Mouse (Mus musculus) heart, embryonic 14.5 days (tissue): ENCODE data around the gene Gckr. TPM values are rescaled to one million over a fixed set of nuclear protein-coding genes. Genes with fewer than 3 reads are reported as not detected.

Experiments
- ATAC-seq: fragments of 200-750 bp; cut with Nextera tagmentation; 2 replicates; pipeline ENCODE4 v1.8.0; 2017; ENCODE audit warnings: low read depth, moderate TSS enrichment; ENCODE audit not compliant: insufficient number of reproducible peaks, insufficient read depth, low FRiP score
- H3K27ac ChIP-seq, 2 experiments: fragments of 200-500 bp in 1 of 2; fragments of 300-500 bp in 1 of 2; sonication (generic) in 1 of 2; replicated peaks in 1 of 2; 2 replicates each; pipeline ENCODE4 v1.5.1; 2012 to 2014; ENCODE audit warnings: low read depth in 2 of 2, low read length in 2 of 2, control low read depth in 1 of 2, mild to moderate bottlenecking in 1 of 2, mixed read lengths in 1 of 2; ENCODE audit not compliant: control insufficient read depth in 1 of 2, insufficient read depth in 1 of 2
- H3K27me3 ChIP-seq: fragments of 300-500 bp; sonication (generic); 2 replicates; pipeline ENCODE4 v1.6.1; 2014; ENCODE audit warnings: mild to moderate bottlenecking, low read length, control low read depth; ENCODE audit not compliant: control insufficient read depth, insufficient read depth
- H3K36me3 ChIP-seq: fragments of 300-500 bp; sonication (generic); 2 replicates; pipeline ENCODE4 v1.6.1; 2014; ENCODE audit warnings: mild to moderate bottlenecking, control low read depth, low read length, mixed read lengths; ENCODE audit not compliant: control insufficient read depth, insufficient read depth
- H3K4me1 ChIP-seq, 2 experiments: fragments of 200-500 bp in 1 of 2; fragments of 300-500 bp in 1 of 2; sonication (generic) in 1 of 2; 2 replicates each; pipeline ENCODE4 v1.6.1; 2012 to 2014; ENCODE audit warnings: low read length in 2 of 2, control low read depth in 1 of 2, mixed read lengths in 1 of 2; ENCODE audit not compliant: control insufficient read depth in 2 of 2, insufficient read depth in 2 of 2
- H3K4me2 ChIP-seq: fragments of 300-500 bp; sonication (generic); 2 replicates; pipeline ENCODE4 v1.6.1; 2014; ENCODE audit warnings: mild to moderate bottlenecking, low read length
- H3K4me3 ChIP-seq, 2 experiments: fragments of 200-500 bp in 1 of 2; fragments of 300-500 bp in 1 of 2; sonication (generic) in 1 of 2; 2 replicates each; pipeline ENCODE4 v1.5.1; 2012 to 2014; ENCODE audit warnings: low read length in 2 of 2, mild to moderate bottlenecking in 2 of 2, control low read depth in 1 of 2, low read depth in 1 of 2, moderate library complexity in 1 of 2; ENCODE audit not compliant: control insufficient read depth in 1 of 2, insufficient read depth in 1 of 2
- H3K9ac ChIP-seq: fragments of 300-500 bp; sonication (generic); 2 replicates; pipeline ENCODE4 v1.6.1; 2014; ENCODE audit warnings: mild to moderate bottlenecking, low read length
- H3K9me3 ChIP-seq: fragments of 300-500 bp; sonication (generic); 2 replicates; pipeline ENCODE4 v1.6.1; 2016; ENCODE audit warnings: low read length, control low read depth; ENCODE audit not compliant: control insufficient read depth
- WGBS: fragments of 180-500 bp; shearing (Covaris S2); extraction: QIAGEN DNeasy Blood & Tissue Kit; methylation state at CpG from one replicate; pipeline ENCODE4 v1.1.7; 2014; 5-methylcytosine and 5-hydroxymethylcytosine counted together
- polyA plus RNA-seq: library from polyadenylated mRNA; unstranded; fragments of >200 nt; fragmentation: Nextera tagmentation; extraction: Ambion mirVana; gene quantifications from 2 replicates; pipeline ENCODE4 v1.2.1, GENCODE M21; 2014

The Gckr gene
- not detected in 2 replicates for polyA plus RNA-seq

DNA sequence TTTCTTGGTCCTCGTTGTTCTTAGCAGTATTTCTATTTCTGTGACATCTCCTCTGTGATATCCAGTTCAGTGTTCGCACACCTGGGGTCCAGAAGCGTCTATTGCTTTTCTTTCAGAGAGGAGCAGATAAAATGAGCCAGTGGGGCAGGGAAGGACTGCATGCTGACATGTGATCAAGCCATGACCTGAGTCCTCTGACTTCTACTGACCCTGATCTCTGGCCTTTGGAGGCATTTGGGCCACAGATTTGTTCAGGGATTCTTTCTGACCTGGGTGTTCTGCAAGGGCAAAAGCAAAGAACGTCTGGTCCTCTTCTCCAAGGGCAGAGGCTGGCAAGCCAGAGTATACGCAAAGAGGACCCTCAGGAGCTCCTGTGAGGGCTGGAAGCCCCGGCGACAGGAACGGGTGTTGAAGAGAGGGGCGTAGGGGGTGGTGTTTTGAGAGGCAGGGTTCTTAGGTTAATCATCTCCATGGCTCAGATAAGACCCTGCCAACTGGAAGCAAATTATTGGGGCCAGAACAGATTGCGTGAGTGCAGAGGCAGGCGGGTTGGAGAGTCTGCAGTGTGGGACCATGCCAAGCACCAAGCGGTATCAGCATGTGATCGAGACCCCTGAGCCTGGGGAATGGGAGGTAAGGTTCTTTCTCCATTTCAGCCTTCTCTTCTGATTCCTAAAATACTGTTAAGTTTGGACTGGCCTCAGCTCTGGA, at the start of gene Gckr:
TSS of gene Gckr (plus strand) at position 397 of the 711 bp plus-strand sequence.
- Histone ChIP-seq H3K4me1 (peaks cover 5 to 11% of the 10 kb centered on the region in 2 experiments; a peak in 1 of 4 replicates), H3K27ac (no peak within 1 kb of the TSS), H3K36me3 (peaks cover 11% of the 10 kb centered on the region; the same call in 1 of the 2 replicates), H3K9me3 (no peaks in the 10 kb centered on the region), H3K9ac (no peak within 1 kb of the TSS), H3K4me2 (peak within 1 kb of the TSS; percentile 98), H3K4me3 (no peak within 1 kb of the TSS), H3K27me3 (0 out of 2 replicates have a peak, but pooled peaks cover 3% of the 10 kb centered on the region)
- no peak for ATAC-seq
- WGBS = 33% methylated on average over 13 of the region's 13 CpGs

- Histone ChIP-seq H3K4me1 (peaks cover 8 to 29% of the 10 kb centered on the region in 2 experiments), H3K27ac (no peak overlapping the region), H3K9me3 (no peaks in the 10 kb centered on the region), H3K27me3 (no peaks in the 10 kb centered on the region), H3K9ac (no peak overlapping the region), H3K4me3 (no peak overlapping the region), H3K4me2 (no peak overlapping the region), H3K36me3 (peaks cover 89% of the 10 kb centered on the region)
- WGBS = 51% methylated on average over 4 of the region's 4 CpGs
- no peak for ATAC-seq
Observed at GRCm38 (mm10) chr5:31250716-31251115, 46.5 kb upstream of the Gckr start.

DNA sequence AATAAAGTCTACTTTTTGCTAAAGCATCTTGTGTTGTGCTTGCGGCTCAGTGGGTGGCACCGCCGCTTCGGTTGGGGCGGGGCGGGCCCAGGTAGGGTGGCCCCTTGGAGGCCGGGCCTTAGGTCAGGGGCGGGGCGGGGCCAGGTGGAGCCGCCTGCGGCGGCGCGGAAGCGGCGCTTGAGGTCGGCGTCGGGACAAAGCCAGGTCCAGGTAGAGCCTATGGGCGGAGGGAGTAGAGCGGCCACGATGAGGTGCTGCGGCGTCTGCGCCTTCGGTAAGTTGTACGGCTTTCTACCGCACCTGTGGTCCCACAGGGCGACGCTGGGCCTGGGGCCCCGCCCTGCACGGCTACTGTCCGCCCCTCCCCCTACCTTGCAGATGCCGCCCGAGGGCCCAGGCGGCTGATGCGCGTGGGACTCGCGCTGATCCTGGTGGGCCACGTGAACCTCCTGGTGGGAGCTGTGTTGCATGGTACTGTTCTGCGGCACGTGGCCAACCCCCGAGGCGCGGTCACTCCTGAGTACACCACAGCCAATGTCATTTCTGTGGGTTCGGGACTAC, 45.6 kb upstream of the Gckr start, which contains the start of gene Krtcap3:
TSS of gene Krtcap3 (plus strand) at position 151 of the 561 bp plus-strand sequence.
- peak within 1 kb of the TSS; percentile 44 for H3K9ac ChIP-seq
- H3K27me3 ChIP-seq = no peaks in the 10 kb centered on the region
- ATAC-seq = peak; percentile 72
- peaks cover 86% of the 10 kb centered on the region for H3K36me3 ChIP-seq
- peak within 1 kb of the TSS; percentile 27 to 34 for H3K4me3 ChIP-seq
- WGBS = 17% methylated on average over 44 of the region's 47 CpGs
- H3K27ac ChIP-seq = no peak within 1 kb of the TSS
- peak within 1 kb of the TSS; percentile 60 for H3K4me2 ChIP-seq
- peaks cover 8 to 29% of the 10 kb centered on the region in 2 experiments for H3K4me1 ChIP-seq
- no peaks in the 10 kb centered on the region for H3K9me3 ChIP-seq

DNA sequence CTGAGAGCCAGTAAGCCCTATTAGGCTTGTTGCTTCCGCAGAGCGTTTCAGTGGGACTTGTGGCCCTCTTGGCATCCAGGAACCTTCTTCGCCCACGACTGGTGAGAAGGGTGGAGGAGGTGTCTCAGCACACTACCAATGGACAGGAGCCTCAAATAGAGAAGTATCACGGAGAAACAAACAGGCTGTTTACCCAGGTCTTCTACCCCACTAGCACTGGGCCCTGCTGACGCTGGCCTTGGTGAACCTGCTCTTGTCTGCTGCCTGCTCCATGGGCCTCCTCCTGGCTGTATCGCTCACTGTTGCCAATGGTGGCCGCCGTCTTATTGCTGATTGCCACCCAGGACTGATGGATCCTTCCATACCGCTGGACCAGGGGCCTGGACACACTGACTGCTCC, 45.1 kb upstream of the Gckr start:
- peaks cover 84% of the 10 kb centered on the region for H3K36me3 ChIP-seq
- H3K4me3 ChIP-seq = peak overlapping the region in 1 of 2 experiments; percentile 34; a peak in 3 of 4 replicates
- no peaks in the 10 kb centered on the region for H3K9me3 ChIP-seq
- peak overlapping the region; percentile 44; the same call in 1 of the 2 replicates for H3K9ac ChIP-seq
- no peak overlapping the region for H3K27ac ChIP-seq
- H3K4me2 ChIP-seq = peak overlapping the region; percentile 60
- no peak for ATAC-seq
- H3K4me1 ChIP-seq = peaks cover 8 to 29% of the 10 kb centered on the region in 2 experiments
- H3K27me3 ChIP-seq = no peaks in the 10 kb centered on the region
- 66% methylated on average over 10 of the region's 10 CpGs for WGBS

GRCm38 (mm10) chr5:31252795-31253545, 44.3 kb upstream of the Gckr start:
- Histone ChIP-seq H3K4me1 (peaks cover 8 to 29% of the 10 kb centered on the region in 2 experiments), H3K9ac (peak overlapping the region; percentile 25; the same call in 1 of the 2 replicates), H3K27ac (no peak overlapping the region), H3K36me3 (peaks cover 83% of the 10 kb centered on the region), H3K4me2 (no peak overlapping the region), H3K27me3 (no peaks in the 10 kb centered on the region), H3K4me3 (no peak overlapping the region), H3K9me3 (no peaks in the 10 kb centered on the region)
- WGBS = 85% methylated on average over 16 of the region's 16 CpGs
- no peak for ATAC-seq

DNA sequence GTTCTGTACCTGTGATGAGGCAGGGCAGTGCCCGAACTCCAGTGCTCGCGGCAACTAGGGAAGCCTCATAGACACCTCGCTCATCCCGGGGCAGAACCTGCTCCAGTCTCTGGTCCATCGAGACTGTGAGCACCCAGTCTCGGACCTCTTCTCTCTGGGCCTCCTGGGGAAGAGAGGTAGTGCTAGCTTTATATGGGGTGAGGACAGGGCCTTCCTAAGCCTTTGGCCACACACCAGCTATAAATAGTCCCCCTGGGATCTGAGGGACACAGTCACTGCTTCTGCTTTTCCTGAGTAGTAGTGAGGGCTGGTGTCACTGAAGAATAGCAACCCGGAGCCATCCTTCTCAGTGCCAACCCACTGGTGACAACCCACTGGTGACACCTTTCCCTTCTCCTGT, 43.4 kb upstream of the Gckr start:
- H3K4me3 ChIP-seq = no peak overlapping the region
- peaks cover 81% of the 10 kb centered on the region for H3K36me3 ChIP-seq
- 61% methylated on average over 8 of the region's 8 CpGs for WGBS
- H3K27me3 ChIP-seq = no peaks in the 10 kb centered on the region
- H3K27ac ChIP-seq = peak overlapping the region; percentile 48 to 68
- H3K4me1 ChIP-seq = peaks cover 8 to 29% of the 10 kb centered on the region in 2 experiments
- H3K9ac ChIP-seq = peak overlapping the region; percentile 25; the same call in 1 of the 2 replicates
- H3K9me3 ChIP-seq = no peaks in the 10 kb centered on the region
- ATAC-seq = no peak; the same call in 1 of the 2 replicates
- 0 out of 2 replicates have a peak overlapping the region, but pooled peaks have one; percentile 1 for H3K4me2 ChIP-seq

DNA sequence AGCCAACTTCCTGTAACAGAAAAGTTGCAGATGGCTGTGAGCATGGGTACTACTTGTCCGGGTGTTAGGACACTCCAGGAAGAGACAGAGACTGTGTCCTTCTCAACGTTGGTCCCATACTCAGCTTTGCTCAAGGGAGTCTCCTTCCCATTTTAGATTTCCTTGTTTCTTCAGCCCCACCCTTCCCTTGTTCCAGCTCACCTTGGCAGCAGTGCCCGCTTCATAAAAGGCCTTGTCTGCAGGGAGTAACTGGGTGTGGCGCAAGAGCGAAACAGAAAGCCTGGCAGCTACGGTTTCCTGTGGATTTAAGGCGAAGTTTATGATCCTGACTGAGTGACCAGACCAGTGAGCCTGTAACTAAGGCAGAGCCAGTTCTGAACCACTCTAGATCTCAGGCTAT, 42.8 kb upstream of the Gckr start:
- WGBS = 70% methylated on average over 7 of the region's 7 CpGs
- peak overlapping the region; percentile 48 to 68; a peak in 3 of 4 replicates for H3K27ac ChIP-seq

More for the DNA sequence above, 42.8 kb upstream of the Gckr start:
- H3K9me3 ChIP-seq = no peaks in the 10 kb centered on the region
- H3K4me3 ChIP-seq = no peak overlapping the region
- ATAC-seq = no peak
- H3K36me3 ChIP-seq = peaks cover 81% of the 10 kb centered on the region
- H3K4me2 ChIP-seq = no peak overlapping the region
- H3K27me3 ChIP-seq = no peaks in the 10 kb centered on the region
- H3K9ac ChIP-seq = no peak overlapping the region
- H3K4me1 ChIP-seq = peaks cover 8 to 26% of the 10 kb centered on the region in 2 experiments
